Mouse (Mus musculus): ENCODE measurements around the gene Atp6v0d1. TPM values are rescaled to one million over a fixed set of nuclear protein-coding genes. Genes with fewer than 3 reads are reported as not detected.
A peak's percentile ranks its signal among the peaks of the same experiment; 100 is the strongest.

Atp6v0d1 gene
- total RNA-seq, 2 experiments from 2014 or later, result 293 to 332 TPM

DNA sequence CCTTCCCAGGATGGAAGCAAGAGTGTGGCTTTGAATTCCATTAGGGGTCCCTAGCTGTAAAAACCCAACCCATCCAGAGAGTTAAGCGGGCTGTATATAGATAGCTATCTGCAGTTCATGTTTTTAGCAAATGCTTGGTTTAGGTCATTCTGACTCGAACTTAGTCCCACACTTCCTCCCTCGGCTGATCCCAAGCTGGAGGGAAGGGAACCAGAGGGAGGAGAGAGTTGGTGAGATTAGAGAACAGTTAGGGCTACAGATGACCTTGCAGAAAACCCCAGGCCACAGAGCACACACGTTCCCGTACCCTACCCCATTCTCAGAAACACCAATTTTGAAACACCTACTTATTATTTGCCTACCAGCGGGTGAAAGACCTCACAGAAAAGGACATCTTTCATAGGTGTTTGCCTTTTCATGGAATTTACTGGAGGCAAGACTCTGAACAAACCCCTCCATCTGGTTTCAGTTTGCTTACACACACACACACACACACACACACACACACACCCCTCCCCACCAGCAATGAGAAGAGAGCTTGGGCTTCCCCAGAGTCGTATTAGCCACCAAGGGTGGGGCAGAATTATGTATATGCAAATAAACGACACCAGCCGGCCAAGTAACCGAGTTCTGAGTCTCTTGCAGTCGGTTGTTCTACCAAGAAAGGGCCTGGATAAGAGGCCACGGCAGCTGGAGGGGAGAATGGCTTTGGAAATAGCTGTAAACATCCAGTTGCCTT, 55.7 kb downstream of the Atp6v0d1 start:
- DNase-seq (ENCODE audit: extremely low spot score in 1 of 2, low spot score in 1 of 2), result no peak

GRCm38 (mm10) chr8:105508758-105509157, 57.1 kb downstream of the Atp6v0d1 start:
- DNase-seq (ENCODE audit: extremely low spot score in 1 of 2, low spot score in 1 of 2), result no peak

GRCm38 (mm10) chr8:105506977-105507376, 58.9 kb downstream of the Atp6v0d1 start:
- no peak for DNase-seq (ENCODE audit: extremely low spot score in 1 of 2, low spot score in 1 of 2)

- DNase-seq (ENCODE audit: extremely low spot score in 1 of 2, low spot score in 1 of 2), result no peak
Observed at GRCm38 (mm10) chr8:105504617-105505016, 61.2 kb downstream of the Atp6v0d1 start.

DNA sequence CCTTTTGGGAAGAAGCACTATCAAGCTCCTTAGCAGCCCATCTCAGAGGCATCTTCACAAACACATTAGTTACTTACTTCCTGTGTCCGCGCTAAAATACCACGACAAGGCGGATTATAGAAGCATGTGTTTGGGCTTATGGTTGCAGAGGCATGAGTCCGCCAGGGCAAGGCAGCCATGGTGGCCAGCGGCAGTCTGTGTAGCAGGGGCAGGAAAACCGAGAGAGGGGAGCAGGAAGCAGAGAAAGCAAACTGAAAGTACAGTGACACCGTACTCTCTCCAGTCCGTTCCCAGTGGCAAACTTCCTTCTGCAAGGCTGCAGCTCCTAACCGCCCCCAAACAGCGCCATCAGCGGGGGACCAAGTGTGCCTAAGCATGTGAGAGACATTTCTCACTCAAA, 66.1 kb downstream of the Atp6v0d1 start:
- DNase-seq (ENCODE audit: extremely low spot score in 1 of 2, low spot score in 1 of 2), result no peak

- DNase-seq (ENCODE audit: extremely low spot score in 1 of 2, low spot score in 1 of 2), result peak; percentile 89 to 92
Observed at GRCm38 (mm10) chr8:105496439-105497180, 69.2 kb downstream of the Atp6v0d1 start, which contains the start of gene Zdhhc1. Gene Zdhhc1, minus strand, starts transcription at chr8:105496902.

DNA sequence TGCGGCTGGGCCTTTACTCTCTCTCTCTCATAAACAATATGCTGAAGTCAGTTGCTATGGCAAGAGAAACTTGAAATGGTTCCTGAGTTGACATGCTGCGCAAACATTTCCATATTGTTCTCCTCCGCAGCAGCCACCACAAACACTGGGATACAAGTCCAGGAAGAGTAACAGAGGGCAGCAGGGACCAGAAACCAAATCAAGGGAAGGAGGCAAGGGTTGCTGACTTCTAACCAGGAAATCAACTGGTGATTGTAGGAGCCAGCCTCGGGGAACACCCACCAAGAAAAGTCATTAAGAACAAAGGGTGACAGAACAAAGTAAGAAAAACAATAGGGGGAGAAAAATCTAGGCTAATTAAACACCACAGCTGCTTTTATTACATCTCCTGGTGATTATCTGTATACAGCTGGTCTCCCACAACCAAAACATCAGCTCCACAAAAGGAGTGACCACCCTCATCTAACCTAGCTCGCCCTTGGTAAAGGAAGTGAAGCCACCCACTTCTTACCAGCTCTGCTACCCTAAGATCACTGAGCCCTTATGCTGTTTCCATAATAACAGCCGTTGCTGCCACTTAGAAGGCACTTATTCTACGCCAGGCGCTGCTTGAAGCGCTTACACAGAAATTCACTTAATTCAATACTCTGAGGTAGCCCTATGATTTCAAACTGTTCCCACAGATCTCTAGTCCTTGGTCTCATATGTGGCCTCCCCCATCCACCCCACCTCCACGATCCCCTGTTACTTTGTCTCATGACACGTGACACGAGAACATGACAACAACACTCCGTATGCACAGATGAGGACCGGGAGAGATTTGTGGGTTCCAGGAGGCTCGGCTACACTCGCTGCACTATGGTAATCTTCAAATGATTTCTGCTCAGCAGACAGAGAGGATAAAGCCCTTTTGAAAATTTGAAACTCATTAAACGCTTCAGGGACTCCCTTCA, 70.2 kb downstream of the Atp6v0d1 start:
- no peak for DNase-seq (ENCODE audit: extremely low spot score in 1 of 2, low spot score in 1 of 2)

GRCm38 (mm10) chr8:105494566-105494965, 71.3 kb downstream of the Atp6v0d1 start:
- DNase-seq (ENCODE audit: extremely low spot score in 1 of 2, low spot score in 1 of 2), result no peak

DNA sequence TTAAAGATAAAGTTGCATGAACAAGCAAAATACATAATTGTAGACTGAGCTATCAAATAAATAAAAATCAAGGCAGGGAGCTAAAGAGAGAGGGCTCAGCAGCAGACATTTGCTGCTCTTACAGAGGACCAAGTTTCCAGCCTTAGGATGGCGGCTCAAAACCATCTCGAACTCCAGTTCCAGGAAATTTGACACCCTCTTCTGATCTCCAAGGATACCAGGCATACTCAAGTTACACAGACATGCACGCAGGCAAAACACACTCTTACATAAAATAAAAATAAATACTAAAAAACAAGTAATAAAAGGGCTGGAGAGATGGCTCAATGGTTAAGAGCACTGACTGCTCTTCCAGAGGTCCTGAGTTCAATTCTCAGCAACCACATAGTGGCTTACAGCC, 72.4 kb downstream of the Atp6v0d1 start:
- no peak for DNase-seq (ENCODE audit: extremely low spot score in 1 of 2, low spot score in 1 of 2)

DNA sequence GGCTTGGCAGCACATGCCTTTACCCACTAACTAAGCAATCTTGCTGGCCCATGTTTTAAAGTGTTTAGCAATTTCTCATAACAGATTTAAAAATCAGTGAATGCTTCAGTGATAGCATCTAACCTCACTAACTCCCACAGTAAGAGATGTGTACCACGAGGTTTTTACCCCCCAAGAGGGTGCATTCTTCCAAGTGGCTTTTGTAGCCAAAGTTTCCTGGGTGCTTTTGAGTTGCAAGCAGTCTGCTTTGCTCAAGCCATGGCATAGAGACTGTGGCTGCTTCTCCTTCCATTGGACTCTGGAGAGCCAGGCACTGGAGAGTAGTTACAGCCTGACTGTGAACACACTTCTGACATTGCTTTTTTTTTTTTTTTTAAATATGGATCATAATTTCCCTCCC, 76.6 kb downstream of the Atp6v0d1 start:
- no peak for DNase-seq (ENCODE audit: extremely low spot score in 1 of 2, low spot score in 1 of 2)

GRCm38 (mm10) chr8:105488082-105488481, 77.8 kb downstream of the Atp6v0d1 start:
- no peak for DNase-seq (ENCODE audit: extremely low spot score in 1 of 2, low spot score in 1 of 2)

- no peak for DNase-seq (ENCODE audit: extremely low spot score in 1 of 2, low spot score in 1 of 2)
Observed at GRCm38 (mm10) chr8:105484392-105484791, 81.5 kb downstream of the Atp6v0d1 start.

- no peak for DNase-seq (ENCODE audit: extremely low spot score in 1 of 2, low spot score in 1 of 2)
Observed at GRCm38 (mm10) chr8:105484030-105484368, 81.8 kb downstream of the Atp6v0d1 start.

DNA sequence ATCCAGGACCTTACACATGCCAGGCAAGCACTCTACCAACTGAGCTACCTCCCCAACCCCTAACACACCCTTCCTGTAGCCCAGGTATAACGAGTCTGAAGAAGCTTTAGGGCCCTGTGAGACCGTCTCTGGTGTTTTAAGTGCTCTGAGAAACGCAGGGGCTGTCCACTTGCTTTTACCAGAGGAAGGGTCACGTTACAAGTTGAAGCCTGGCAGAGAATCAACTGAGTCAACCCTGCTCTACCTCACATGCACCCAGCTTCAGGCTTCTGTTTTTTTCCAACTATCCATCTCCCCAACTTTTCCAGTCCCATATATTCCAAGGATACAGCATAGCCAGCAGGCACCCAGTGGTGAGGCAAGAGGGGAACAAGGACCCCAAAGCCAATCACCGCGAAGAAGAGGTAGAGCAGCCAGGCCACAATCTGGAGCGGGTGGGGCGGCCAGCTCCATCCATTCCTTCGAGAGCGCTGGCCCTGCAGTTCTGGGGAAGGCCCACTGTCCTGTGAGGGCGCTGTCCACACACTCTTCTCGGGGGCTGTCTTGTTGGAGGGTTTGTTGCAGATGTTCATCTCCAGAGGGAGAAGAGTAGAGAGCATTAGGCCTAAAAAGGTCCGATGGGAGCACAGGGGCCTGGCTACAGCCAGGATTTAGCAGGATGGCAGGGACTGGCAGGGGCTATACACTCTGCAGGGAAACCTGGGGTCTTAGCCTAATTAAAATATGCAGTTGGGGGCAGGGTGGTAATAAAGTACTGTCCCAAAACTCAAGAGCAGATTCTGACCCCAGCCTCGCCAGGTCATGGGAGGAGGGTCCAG, 82.4 kb downstream of the Atp6v0d1 start:
- no peak for DNase-seq (ENCODE audit: extremely low spot score in 1 of 2, low spot score in 1 of 2)

- DNase-seq (ENCODE audit: extremely low spot score in 1 of 2, low spot score in 1 of 2), result no peak
Observed at GRCm38 (mm10) chr8:105482123-105482522, 83.7 kb downstream of the Atp6v0d1 start.

GRCm38 (mm10) chr8:105481453-105481852, 84.4 kb downstream of the Atp6v0d1 start:
- no peak for DNase-seq (ENCODE audit: extremely low spot score in 1 of 2, low spot score in 1 of 2)

- DNase-seq (ENCODE audit: extremely low spot score in 1 of 2, low spot score in 1 of 2), result no peak
Observed at GRCm38 (mm10) chr8:105481013-105481412, 84.8 kb downstream of the Atp6v0d1 start.

DNA sequence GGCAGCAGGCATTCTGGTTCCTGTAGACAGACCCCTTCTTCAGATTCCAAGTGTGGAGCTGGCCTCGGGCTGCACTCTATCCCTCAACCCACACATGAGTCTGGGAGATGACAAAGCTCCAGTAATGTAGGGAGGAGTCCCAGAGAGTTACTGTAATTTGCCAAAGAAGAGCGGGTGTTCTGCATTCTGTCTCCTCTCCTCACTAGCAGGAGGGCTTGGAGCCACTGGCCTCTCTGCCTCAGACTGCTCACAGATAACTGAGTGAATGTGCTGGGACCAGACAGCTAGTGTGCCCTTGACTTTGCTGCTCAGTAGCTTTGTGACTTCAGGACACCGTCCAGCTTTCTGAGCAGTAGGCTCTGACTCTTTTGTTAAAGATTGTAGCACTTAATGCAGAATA, 88.1 kb downstream of the Atp6v0d1 start:
- no peak for DNase-seq (ENCODE audit: extremely low spot score in 1 of 2, low spot score in 1 of 2)

DNA sequence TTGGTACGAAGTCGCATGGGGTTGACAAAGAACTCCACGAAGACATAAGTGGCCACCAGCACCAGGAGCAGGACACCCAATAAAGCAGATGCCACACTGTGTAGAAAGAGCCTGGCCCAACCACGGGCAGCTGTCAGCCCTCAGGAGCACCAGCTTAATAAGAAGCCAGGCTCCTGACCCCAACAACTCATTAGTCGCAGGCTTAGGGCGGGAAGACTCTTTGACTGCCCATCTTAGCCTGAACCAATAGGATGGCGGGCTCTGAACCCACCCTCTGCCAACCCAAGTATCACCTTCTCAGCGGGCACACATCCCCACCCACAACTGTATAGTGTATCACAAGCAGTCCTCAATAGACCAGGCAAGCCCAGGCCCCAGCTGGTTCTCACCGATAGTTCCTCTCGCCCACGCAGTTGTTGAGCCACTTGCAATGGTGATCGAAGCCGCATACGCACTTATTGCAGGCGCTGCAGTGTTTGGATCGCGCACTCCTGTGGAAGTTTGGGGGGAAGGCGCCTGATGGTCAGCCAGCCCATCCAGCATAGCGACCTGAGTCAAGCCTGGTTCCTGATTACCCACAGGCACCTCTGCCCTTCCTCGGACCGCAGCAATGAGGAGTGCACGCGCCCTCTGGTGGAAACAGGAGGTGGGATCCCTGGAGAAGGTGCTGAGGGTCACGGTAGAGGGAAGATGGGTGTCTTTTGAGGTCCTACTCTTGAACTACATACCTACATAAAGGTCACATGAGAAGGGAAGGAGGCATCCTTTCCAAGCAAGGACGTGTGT, 89.0 kb downstream of the Atp6v0d1 start:
- peak in 1 of 2 experiments; percentile 61 for DNase-seq (ENCODE audit: extremely low spot score in 1 of 2, low spot score in 1 of 2)

Measured in layer of hippocampus, postnatal 25 days (tissue).